Mouse (Mus musculus) bone marrow, adult 2 months (tissue): ENCODE measurements around the gene Smc4.

Source experiments
- CTCF ChIP-seq: fragments of 200-500 bp; IDR thresholded peaks from 2 replicates; pipeline ENCODE4 v1.5.1; 2011; ENCODE audit warnings: low read length, control low read depth; ENCODE audit not compliant: control insufficient read depth, insufficient read depth
- POLR2A ChIP-seq: fragments of 200-500 bp; IDR thresholded peaks from 2 replicates; pipeline ENCODE4 v1.6.1; 2011; ENCODE audit warnings: low read depth, mild to moderate bottlenecking, control low read depth, low read length, borderline replicate concordance; ENCODE audit not compliant: control insufficient read depth

- no peak for TF ChIP-seq CTCF
- peak; percentile 74 for TF ChIP-seq POLR2A
Observed at GRCm38 (mm10) chr3:69044645-69045399, 40.3 kb downstream of the Smc4 start, which contains the start of gene Trim59.
